Mouse (Mus musculus) embryonic facial prominence, embryonic 11.5 days (tissue): Measurements from ENCODE around the gene Spag6. TPM values are rescaled to one million over a fixed set of nuclear protein-coding genes. Genes with fewer than 3 reads are reported as not detected.

ENCODE experiments used
- ATAC-seq: fragments of 200-750 bp; cut with Nextera tagmentation; replicated peaks from 2 replicates; pipeline ENCODE4 v1.8.0; 2017; ENCODE audit warnings: low read depth; ENCODE audit not compliant: insufficient number of reproducible peaks, low FRiP score, low TSS enrichment
- DNase-seq: peaks from one replicate; pipeline ENCODE4 v3.0.0-alpha.2; 2015; ENCODE audit warnings: low spot score
- H3K27ac ChIP-seq: fragments of 300-500 bp; sonication (generic); replicated peaks from 2 replicates; pipeline ENCODE4 v1.5.1; 2014; ENCODE audit warnings: mild to moderate bottlenecking, low read depth, low read length, control low read depth
- H3K27me3 ChIP-seq: fragments of 300-500 bp; sonication (generic); 2 replicates; pipeline ENCODE4 v1.6.1; 2014; ENCODE audit warnings: mild to moderate bottlenecking, low read length, moderate library complexity, mixed read lengths; ENCODE audit not compliant: control insufficient read depth, insufficient read depth
- H3K36me3 ChIP-seq: fragments of 300-500 bp; sonication (generic); replicated peaks from 2 replicates; pipeline ENCODE4 v1.6.1; 2014; ENCODE audit warnings: low read depth, mild to moderate bottlenecking, low read length, moderate library complexity, mixed read lengths; ENCODE audit not compliant: control insufficient read depth, insufficient read depth
- H3K4me1 ChIP-seq: fragments of 300-500 bp; sonication (generic); 2 replicates; pipeline ENCODE4 v1.6.1; 2014; ENCODE audit warnings: low read length, mixed read lengths; ENCODE audit not compliant: control insufficient read depth, insufficient read depth
- H3K4me2 ChIP-seq: fragments of 300-500 bp; sonication (generic); 2 replicates; pipeline ENCODE4 v1.6.1; 2014; ENCODE audit warnings: low read depth, mild to moderate bottlenecking, control low read depth, low read length, moderate library complexity
- H3K4me3 ChIP-seq: fragments of 300-500 bp; sonication (generic); 2 replicates; pipeline ENCODE4 v1.5.1; 2014; ENCODE audit warnings: low read depth, low read length, control low read depth
- H3K9ac ChIP-seq: fragments of 300-500 bp; sonication (generic); replicated peaks from 2 replicates; pipeline ENCODE4 v1.6.1; 2014; ENCODE audit warnings: mild to moderate bottlenecking, control low read depth, low read length
- H3K9me3 ChIP-seq: fragments of 300-500 bp; sonication (generic); replicated peaks from 2 replicates; pipeline ENCODE4 v1.6.1; 2016; ENCODE audit warnings: mild to moderate bottlenecking, low read length, inconsistent platforms, mixed read lengths; ENCODE audit not compliant: control insufficient read depth
- WGBS: fragments of 180-500 bp; shearing (Covaris S2); extraction: QIAGEN DNeasy Blood & Tissue Kit; methylation state at CpG from one replicate; pipeline ENCODE4 v1.1.7; 2014; 5-methylcytosine and 5-hydroxymethylcytosine counted together
- polyA plus RNA-seq: library from polyadenylated mRNA; unstranded; fragments of >200 nt; fragmentation: Nextera tagmentation; extraction: Ambion mirVana; gene quantifications from 2 replicates; pipeline ENCODE4 v1.2.1, GENCODE M21; 2014

The Spag6 gene
- polyA plus RNA-seq, 1 experiment from 2014 or later: 0.38 TPM

DNA sequence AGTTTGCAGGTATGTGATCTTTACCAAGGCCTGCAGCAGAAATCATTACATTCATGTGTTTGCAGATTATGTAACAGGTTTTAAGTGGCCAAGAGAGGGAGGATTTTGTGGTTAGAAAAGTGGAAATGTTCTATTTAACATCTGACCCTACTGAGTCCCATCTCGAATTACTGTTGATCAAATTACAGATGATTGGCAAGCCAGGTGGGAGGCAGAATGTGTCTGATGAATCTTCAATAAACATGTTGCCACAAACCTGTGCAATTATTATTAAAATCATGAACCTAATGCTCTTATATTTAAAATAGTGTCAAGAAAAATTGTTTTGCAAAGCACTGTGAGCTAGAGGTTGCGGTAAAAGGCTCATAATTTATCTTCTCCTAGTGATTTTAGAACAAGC, 71.0 kb downstream of the Spag6 start:
- WGBS: 56% methylated on average over 2 of the region's 2 CpGs

DNA sequence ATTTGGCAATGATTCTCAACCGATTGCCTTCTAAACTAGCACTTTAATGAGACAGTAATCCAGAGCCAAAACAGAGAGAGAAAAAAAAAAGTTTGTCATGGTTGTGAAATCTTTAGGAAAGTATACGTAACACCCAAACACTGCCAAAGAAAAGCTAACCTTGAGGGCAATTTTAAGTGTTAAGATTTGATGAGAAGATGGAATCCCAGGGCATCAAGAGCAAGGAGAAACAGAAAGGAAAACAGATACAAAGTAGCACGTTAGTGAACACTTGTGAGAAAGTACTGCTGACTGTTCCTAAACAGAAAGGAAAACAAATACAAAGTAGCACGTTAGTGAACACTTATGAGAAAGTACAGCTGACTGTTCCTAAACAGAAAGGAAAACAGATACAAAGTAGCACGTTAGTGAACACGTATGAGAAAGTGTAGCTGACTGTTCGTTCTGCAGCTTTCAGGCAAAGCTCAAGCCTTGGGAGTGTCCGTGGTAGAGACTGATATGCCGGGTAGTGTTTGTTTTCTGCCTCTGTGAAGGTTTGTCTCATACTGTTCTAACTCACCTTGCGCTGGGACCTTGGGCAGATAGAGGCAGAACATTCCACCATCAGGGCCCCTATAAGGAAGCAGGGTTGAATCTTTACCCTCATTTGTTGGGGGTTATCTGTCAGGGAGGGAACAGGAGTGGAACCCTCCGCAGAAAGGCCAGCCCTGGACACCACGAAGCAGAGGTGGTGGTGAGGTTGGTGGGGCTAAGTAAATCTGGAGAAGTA, 71.8 kb downstream of the Spag6 start:
- Histone ChIP-seq H3K4me1 (no peaks in the 10 kb centered on the region), H3K9me3 (no peaks in the 10 kb centered on the region), H3K9ac (no peak overlapping the region), H3K27ac (no peak overlapping the region), H3K27me3 (no peaks in the 10 kb centered on the region), H3K36me3 (no peaks in the 10 kb centered on the region), H3K4me3 (no peak overlapping the region; the same call in 1 of the 2 replicates), H3K4me2 (no peak overlapping the region)
- ATAC-seq: no peak
- no peak for DNase-seq
- 53% methylated on average over 12 of the region's 12 CpGs for WGBS

More for the DNA sequence above, 71.0 kb downstream of the Spag6 start:
- DNase-seq (peak; percentile 24), ATAC-seq (no peak)
- Histone ChIP-seq H3K27ac (no peak overlapping the region), H3K4me1 (no peaks in the 10 kb centered on the region), H3K4me3 (no peak overlapping the region), H3K9ac (no peak overlapping the region), H3K36me3 (no peaks in the 10 kb centered on the region), H3K9me3 (no peaks in the 10 kb centered on the region), H3K4me2 (no peak overlapping the region), H3K27me3 (no peaks in the 10 kb centered on the region)

DNA sequence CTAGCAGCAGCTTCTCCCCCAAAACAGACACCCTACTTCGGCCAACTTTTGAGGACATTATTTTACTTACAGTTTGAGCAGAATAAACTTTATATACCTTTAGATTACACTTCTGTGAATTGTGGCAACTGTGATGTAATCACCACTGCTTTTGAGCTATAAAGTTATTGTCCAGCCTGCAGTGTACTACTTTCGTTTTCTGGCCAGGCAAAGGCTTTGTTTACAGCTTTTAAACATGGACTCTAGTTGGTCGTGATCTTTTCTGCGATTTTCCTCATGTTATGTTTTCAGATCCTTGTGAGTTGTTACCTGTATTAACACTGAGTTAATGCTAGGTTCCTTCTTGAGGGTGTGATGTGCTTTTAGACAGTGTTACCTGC, 72.6 kb downstream of the Spag6 start:
- peak; percentile 12 for DNase-seq
- no peaks in the 10 kb centered on the region for H3K36me3 ChIP-seq
- 51% methylated on average over 4 of the region's 4 CpGs for WGBS
- no peaks in the 10 kb centered on the region for H3K27me3 ChIP-seq
- no peaks in the 10 kb centered on the region for H3K4me1 ChIP-seq
- H3K4me3 ChIP-seq: peak overlapping the region; percentile 60
- H3K27ac ChIP-seq: peak overlapping the region; percentile 81
- H3K4me2 ChIP-seq: peak overlapping the region; percentile 74
- peak overlapping the region; percentile 97 for H3K9ac ChIP-seq
- H3K9me3 ChIP-seq: no peaks in the 10 kb centered on the region
- no peak; the same call in 1 of the 2 replicates for ATAC-seq

GRCm38 (mm10) chr2:18766821-18767541, 73.1 kb downstream of the Spag6 start:
- Histone ChIP-seq H3K27me3 (no peaks in the 10 kb centered on the region), H3K4me2 (peak overlapping the region; percentile 74), H3K4me1 (no peaks in the 10 kb centered on the region), H3K9me3 (no peaks in the 10 kb centered on the region), H3K27ac (peak overlapping the region; percentile 81), H3K4me3 (peak overlapping the region; percentile 60), H3K9ac (peak overlapping the region; percentile 97), H3K36me3 (no peaks in the 10 kb centered on the region)
- DNase-seq (peak; percentile 87), ATAC-seq (peak; percentile 82)
- under 1% methylated on average over 56 of the region's 56 CpGs for WGBS

GRCm38 (mm10) chr2:18768414-18768813, 74.6 kb downstream of the Spag6 start:
- 90% methylated on average over 2 of the region's 2 CpGs for WGBS
- Histone ChIP-seq H3K9ac (no peak overlapping the region), H3K9me3 (no peaks in the 10 kb centered on the region), H3K36me3 (no peaks in the 10 kb centered on the region), H3K27me3 (no peaks in the 10 kb centered on the region), H3K4me2 (no peak overlapping the region), H3K4me1 (no peaks in the 10 kb centered on the region), H3K4me3 (no peak overlapping the region), H3K27ac (no peak overlapping the region)
- DNase-seq: no peak
- no peak for ATAC-seq

DNA sequence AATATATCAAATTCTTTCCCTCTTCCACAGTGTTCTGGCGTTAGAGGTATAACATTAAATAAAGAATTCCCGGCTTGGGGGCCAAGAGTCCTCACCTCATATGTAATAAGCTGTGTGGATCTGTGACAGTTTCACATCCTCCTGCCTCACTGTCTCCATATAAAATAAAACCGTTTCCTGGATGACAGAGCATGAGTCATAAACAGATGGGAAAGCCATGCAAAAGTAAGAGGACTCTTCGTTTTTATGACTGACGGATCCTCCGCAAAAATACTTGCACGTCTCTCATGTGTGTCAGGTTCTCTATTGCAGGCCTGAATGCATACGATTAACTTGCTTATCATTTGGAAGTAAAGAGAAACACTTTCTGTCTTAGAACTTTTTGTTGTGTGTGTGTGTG, 78.6 kb downstream of the Spag6 start:
- WGBS: 89% methylated on average over 8 of the region's 8 CpGs
- Histone ChIP-seq H3K36me3 (no peaks in the 10 kb centered on the region), H3K27ac (no peak overlapping the region), H3K9me3 (no peaks in the 10 kb centered on the region), H3K4me3 (no peak overlapping the region), H3K4me1 (no peaks in the 10 kb centered on the region), H3K27me3 (no peaks in the 10 kb centered on the region; the same call in 1 of the 2 replicates), H3K4me2 (no peak overlapping the region), H3K9ac (no peak overlapping the region)
- ATAC-seq (no peak), DNase-seq (no peak)

GRCm38 (mm10) chr2:18774326-18774725, 80.5 kb downstream of the Spag6 start:
- no peak overlapping the region for H3K27ac ChIP-seq
- no peaks in the 10 kb centered on the region for H3K36me3 ChIP-seq
- no peak for DNase-seq
- no peaks in the 10 kb centered on the region; the same call in 1 of the 2 replicates for H3K27me3 ChIP-seq
- no peak overlapping the region for H3K9ac ChIP-seq
- no peaks in the 10 kb centered on the region for H3K9me3 ChIP-seq
- no peak overlapping the region for H3K4me3 ChIP-seq
- no peak overlapping the region for H3K4me2 ChIP-seq
- H3K4me1 ChIP-seq: no peaks in the 10 kb centered on the region
- no peak for ATAC-seq
- 90% methylated on average over 6 of the region's 6 CpGs for WGBS

DNA sequence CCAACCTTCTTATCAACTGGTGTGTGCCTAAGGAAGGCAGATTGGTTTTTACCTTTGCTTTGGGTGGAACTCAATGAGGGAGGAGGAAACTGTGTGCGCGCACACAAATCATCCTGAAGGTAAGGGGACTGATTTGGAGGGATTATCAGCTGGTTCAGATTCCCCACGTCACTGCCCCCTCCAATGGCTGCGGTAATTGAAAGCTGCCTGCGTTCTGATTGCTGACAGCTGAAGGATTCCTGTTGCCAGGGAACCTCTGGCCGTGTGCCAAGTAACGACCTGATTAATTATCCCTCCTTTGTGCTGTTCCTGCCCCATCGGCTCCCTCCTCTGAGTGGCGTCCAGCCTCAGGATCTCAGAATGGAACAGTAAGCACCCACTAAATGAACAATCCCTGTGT, 84.4 kb downstream of the Spag6 start:
- ATAC-seq: peak; percentile 89

More for the DNA sequence above, 84.4 kb downstream of the Spag6 start:
- WGBS: 11% methylated on average over 9 of the region's 9 CpGs
- peak; percentile 89 for DNase-seq
- H3K4me1 ChIP-seq: no peaks in the 10 kb centered on the region
- H3K36me3 ChIP-seq: no peaks in the 10 kb centered on the region
- H3K9me3 ChIP-seq: no peaks in the 10 kb centered on the region
- no peak overlapping the region for H3K4me2 ChIP-seq
- H3K27ac ChIP-seq: no peak overlapping the region
- no peak overlapping the region for H3K9ac ChIP-seq
- no peak overlapping the region for H3K4me3 ChIP-seq
- no peaks in the 10 kb centered on the region; the same call in 1 of the 2 replicates for H3K27me3 ChIP-seq
